7 mouse cellular contexts compared by ENCODE assay signal in genomic region chr3:37653935-37654729, GRCm38 (mm10). TPM values are rescaled to one million over a fixed set of nuclear protein-coding genes. Genes with fewer than 3 reads are reported as not detected.
DNase-seq lines count a peak whose midpoint lies in the region; ATAC-seq and TF ChIP-seq lines count a peak whose summit lies in the region.

No protein-coding gene starts in this region.

- no peaks in the 10 kb centered on the region for H3K79me2 ChIP-seq in myocyte (ENCODE audit: control insufficient read depth, insufficient read depth)

- H3K4me3 ChIP-seq in forebrain, embryonic 12.5 days (replicated peaks), result peak overlapping the region; percentile 5
- peak overlapping the region; percentile 25 for H3K4me3 ChIP-seq in hindbrain, embryonic 15.5 days
- H3K4me3 ChIP-seq in liver, embryonic 11.5 days (ENCODE audit: low read depth, low read length), result peak overlapping the region; percentile 41
- peak overlapping the region; percentile 14 for H3K4me3 ChIP-seq in myocyte

- H3ac ChIP-seq in myocyte (ENCODE audit: control insufficient read depth, insufficient read length), result no peak overlapping the region

- peak; percentile 74 for DNase-seq in CD4-positive, CD25-positive, alpha-beta regulatory T cell, adult 2 months (ENCODE audit: low read depth, low spot score)
- DNase-seq in Muller cell, postnatal 12 days (ENCODE audit: inconsistent ontology term), result peak; percentile 95
- DNase-seq in liver, embryonic 11.5 days (ENCODE audit: low spot score), result no peak
- DNase-seq in frontal cortex, postnatal 14 days (ENCODE audit: low spot score in 2 of 2), result no peak

- H3K36me3 ChIP-seq in forebrain, embryonic 12.5 days (replicated peaks), result no peaks in the 10 kb centered on the region
- no peaks in the 10 kb centered on the region for H3K36me3 ChIP-seq in hindbrain, embryonic 15.5 days
- no peaks in the 10 kb centered on the region for H3K36me3 ChIP-seq in liver, embryonic 11.5 days (ENCODE audit: control insufficient read depth, insufficient read depth, low read length)
- H3K36me3 ChIP-seq in myocyte (ENCODE audit: control insufficient read depth, insufficient read depth), result no peaks in the 10 kb centered on the region

- TF ChIP-seq POLR2A in myocyte (IDR thresholded peaks at IDR 0.05; ENCODE audit: insufficient read length, low read depth), result no peak

- no peak overlapping the region for H3K27ac ChIP-seq in forebrain, embryonic 12.5 days
- no peak overlapping the region for H3K27ac ChIP-seq in hindbrain, embryonic 15.5 days (replicated peaks)
- peak overlapping the region; percentile 53; the same call in 1 of the 2 replicates for H3K27ac ChIP-seq in liver, embryonic 11.5 days (ENCODE audit: low read depth, low read length)

- peaks cover 36% of the 10 kb centered on the region for H3K27me3 ChIP-seq in forebrain, embryonic 12.5 days
- H3K27me3 ChIP-seq in hindbrain, embryonic 15.5 days, result peaks cover 8% of the 10 kb centered on the region; the same call in 1 of the 2 replicates
- peaks cover 16% of the 10 kb centered on the region; the same call in 1 of the 2 replicates for H3K27me3 ChIP-seq in liver, embryonic 11.5 days (replicated peaks; ENCODE audit: control insufficient read depth, insufficient read depth, low read length)
- H3K27me3 ChIP-seq in myocyte (ENCODE audit: control insufficient read depth, insufficient read depth, insufficient read length), result no peaks in the 10 kb centered on the region

- WGBS in forebrain, embryonic 12.5 days, result 14% methylated on average over 16 of the region's 16 CpGs
- 14% methylated on average over 16 of the region's 16 CpGs for WGBS in hindbrain, embryonic 15.5 days
- 6% methylated on average over 16 of the region's 16 CpGs for WGBS in liver, embryonic 11.5 days

- no peak overlapping the region; the same call in 1 of the 2 replicates for H3K9ac ChIP-seq in forebrain, embryonic 12.5 days
- no peak overlapping the region for H3K9ac ChIP-seq in hindbrain, embryonic 15.5 days
- peak overlapping the region; percentile 38; the same call in 1 of the 2 replicates for H3K9ac ChIP-seq in liver, embryonic 11.5 days (ENCODE audit: low read depth, low read length)

- no peaks in the 10 kb centered on the region for H3K9me3 ChIP-seq in forebrain, embryonic 12.5 days
- H3K9me3 ChIP-seq in hindbrain, embryonic 15.5 days, result no peaks in the 10 kb centered on the region
- no peaks in the 10 kb centered on the region for H3K9me3 ChIP-seq in liver, embryonic 11.5 days (ENCODE audit: control insufficient read depth, low read length)

- peak; percentile 57; the same call in 1 of the 2 replicates for ATAC-seq in forebrain, embryonic 12.5 days (ENCODE audit: low FRiP score)
- peak; percentile 58 for ATAC-seq in hindbrain, embryonic 15.5 days (ENCODE audit: low FRiP score, low read depth)
- ATAC-seq in liver, embryonic 11.5 days (replicated peaks; ENCODE audit: low FRiP score), result peak; percentile 68

- H3K4me1 ChIP-seq in forebrain, embryonic 12.5 days, result peaks cover 17% of the 10 kb centered on the region
- H3K4me1 ChIP-seq in hindbrain, embryonic 15.5 days (replicated peaks), result peaks cover 18% of the 10 kb centered on the region
- peaks cover 26% of the 10 kb centered on the region for H3K4me1 ChIP-seq in liver, embryonic 11.5 days (replicated peaks; ENCODE audit: control insufficient read depth, insufficient read depth, low read length)

- peak overlapping the region; percentile 34 for H3K4me2 ChIP-seq in forebrain, embryonic 12.5 days
- H3K4me2 ChIP-seq in hindbrain, embryonic 15.5 days, result peak overlapping the region; percentile 53
- H3K4me2 ChIP-seq in liver, embryonic 11.5 days, result peak overlapping the region; percentile 68
- peak overlapping the region; percentile 97 for H3K4me2 ChIP-seq in myocyte (ENCODE audit: low read depth)

TF ChIP-seq in myocyte, 11 proteins besides CTCF, POLR2A, EP300 and RAD21:
- TF ChIP-seq MAX (IDR thresholded peaks at IDR 0.05; ENCODE audit: low read depth) (no peak), CEBPB (IDR thresholded peaks at IDR 0.05; ENCODE audit: insufficient read depth, poor library complexity, severe bottlenecking) (no peak), TCF3 (IDR thresholded peaks at IDR 0.05; ENCODE audit: insufficient read length, low read depth) (no peak), SRF (IDR thresholded peaks at IDR 0.05; ENCODE audit: control insufficient read depth, insufficient read length, low read depth) (no peak), MYOG (IDR thresholded peaks at IDR 0.05; ENCODE audit: control insufficient read depth in 1 of 3, insufficient read depth in 1 of 3, insufficient read length in 2 of 3, low read depth in 2 of 3) (peak; percentile 20 to 71 (median 47)), USF1 (IDR thresholded peaks at IDR 0.05; ENCODE audit: low read depth) (no peak), POLR2AphosphoS2 (IDR thresholded peaks at IDR 0.05; ENCODE audit: insufficient read length, low read depth) (no peak), REST (IDR thresholded peaks at IDR 0.05; ENCODE audit: insufficient read depth, insufficient read length) (no peak), E2F4 (IDR thresholded peaks at IDR 0.05; ENCODE audit: insufficient read depth) (no peak), MYOD1 (IDR thresholded peaks at IDR 0.05; ENCODE audit: control insufficient read depth in 1 of 3, insufficient read length in 2 of 3, low read depth in 2 of 3) (peak in 2 of 3 experiments; percentile 52 to 68)
TF ChIP-seq in myocyte: peak in this region for 2.

RNA-seq across cellular contexts. Expression of gene Spry1, which starts 14.4 kb away (rescaled TPM):
- 13.5 and 13.7 TPM in 2 replicates for polyA plus RNA-seq in forebrain, embryonic 12.5 days (2016; fragmentation: Nextera tagmentation; extraction: Ambion mirVana)
- 6.0 and 7.0 TPM in 2 replicates for polyA plus RNA-seq in hindbrain, embryonic 15.5 days (2015; fragmentation: Nextera tagmentation; extraction: Ambion mirVana)
- polyA plus RNA-seq in liver, embryonic 11.5 days (2014; fragmentation: Nextera tagmentation; extraction: Ambion mirVana), result 6.2 and 8.0 TPM in 2 replicates
- 20.6 TPM for polyA plus RNA-seq in myocyte (2012; fragmentation: generic; extraction: Trizol)

Comparison
In these comparisons a context has a peak if more than half of its experiments do, and no peak if none do; other contexts are left out.
1. DNase-seq: peak in CD4-positive, CD25-positive, alpha-beta regulatory T cell, adult 2 months (single experiment) and Muller cell, postnatal 12 days (single experiment); none in liver, embryonic 11.5 days (single experiment) and frontal cortex, postnatal 14 days (0 of 2).
2. H3K4me2 ChIP-seq: peak in every context shown above with its lines; median percentile 97 in myocyte; 68 in liver, embryonic 11.5 days; 53 in hindbrain, embryonic 15.5 days; 34 in forebrain, embryonic 12.5 days.
3. Peak in every context shown above with its lines, with median percentiles within 50 percentile points of each other: ATAC-seq and H3K4me3 ChIP-seq.